Mouse (Mus musculus): ENCODE results near the gene Hoxd10. TPM values are rescaled to one million over a fixed set of nuclear protein-coding genes. Genes with fewer than 3 reads are reported as not detected.

Gene Hoxd10
- polyA plus RNA-seq, 1 experiment from 2014 or later, result 2.3 TPM

DNA sequence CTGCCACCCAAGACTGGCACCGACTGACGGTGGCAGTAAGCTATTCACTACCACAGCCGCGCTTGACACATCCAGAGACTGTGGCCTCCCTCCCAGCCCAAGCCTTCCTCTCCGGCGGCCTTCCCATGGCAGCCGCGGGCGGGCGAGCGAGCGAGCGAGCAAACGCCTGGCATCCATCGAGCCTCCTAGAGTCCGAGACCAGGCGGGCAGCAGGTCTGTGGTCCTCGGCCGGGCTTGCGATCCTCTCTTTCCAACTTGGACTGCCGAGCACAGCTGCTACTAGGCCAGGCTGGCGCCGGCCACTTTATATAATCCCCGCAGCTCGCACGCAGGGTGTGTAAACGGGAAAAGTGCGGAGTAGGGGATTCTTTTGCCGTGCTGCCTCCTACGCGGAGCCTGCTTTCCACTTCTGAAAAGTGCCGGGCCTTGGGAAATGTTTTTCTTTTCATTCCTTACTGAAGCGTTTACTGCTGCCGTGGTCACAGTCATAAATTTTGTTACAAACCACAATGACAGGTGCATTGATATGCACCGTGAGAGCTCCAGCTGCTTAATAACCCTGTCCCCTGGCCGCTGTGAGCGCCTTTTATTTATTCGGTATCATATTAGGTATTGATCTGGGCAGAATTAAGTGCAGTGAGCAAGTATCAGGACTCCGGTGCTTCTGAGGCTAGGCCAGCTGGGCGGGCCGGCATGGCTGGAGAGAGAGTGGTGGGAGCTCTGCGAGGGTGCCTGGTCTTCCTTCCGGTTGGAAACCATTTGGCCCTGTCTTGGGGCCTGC is 48.8 kb downstream of the Hoxd10 start:
- no peak for DNase-seq (ENCODE audit: low spot score)
- WGBS, result 2% methylated on average over 43 of the region's 43 CpGs

DNA sequence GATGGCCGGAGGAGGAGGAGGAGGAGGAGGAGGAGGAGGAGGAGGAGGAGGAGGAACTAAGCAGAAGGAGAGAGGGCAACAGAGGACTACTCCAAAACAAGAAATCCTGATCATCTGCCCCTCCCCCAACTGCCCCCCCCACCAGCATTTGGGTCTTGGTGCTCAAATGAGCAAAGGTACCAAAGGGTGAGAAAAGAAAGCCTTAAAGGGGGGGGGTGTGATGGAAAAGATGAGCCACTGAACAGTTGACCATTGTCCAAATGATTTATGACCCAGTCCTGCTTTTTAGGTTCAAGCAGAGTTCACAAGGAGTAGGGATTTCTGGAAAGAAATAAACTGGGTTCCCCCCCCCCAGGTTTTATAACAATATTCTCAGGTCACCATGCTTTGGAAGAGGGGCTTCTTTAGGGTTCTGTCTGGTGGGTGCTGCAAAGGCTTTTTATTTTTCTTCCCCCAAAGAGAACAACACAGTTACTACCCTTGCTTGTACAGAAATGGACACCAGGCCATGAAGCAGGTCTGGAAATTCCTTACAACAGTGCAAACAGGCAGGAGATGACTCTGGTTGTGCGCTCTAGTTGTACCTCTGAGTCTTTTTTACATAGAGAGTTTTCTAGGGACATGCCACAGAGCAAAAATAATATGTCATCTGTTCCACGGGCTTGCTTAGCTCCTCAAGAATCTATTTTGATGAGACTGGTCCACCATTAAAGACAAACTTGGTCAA is 49.7 kb downstream of the Hoxd10 start:
- H3K9me3 ChIP-seq, result no peaks in the 10 kb centered on the region
- no peak for DNase-seq (ENCODE audit: low spot score)
- no peaks in the 10 kb centered on the region for H3K36me3 ChIP-seq
- H3K4me1 ChIP-seq, result peaks cover 16% of the 10 kb centered on the region
- no peak overlapping the region for H3K4me3 ChIP-seq
- peaks cover 100% of the 10 kb centered on the region for H3K27me3 ChIP-seq (ENCODE audit: insufficient read depth, poor library complexity, severe bottlenecking)
- H3K27ac ChIP-seq, result no peak overlapping the region
- 38% methylated on average over 2 of the region's 3 CpGs for whole genome bisulfite sequencing

More for the DNA sequence above, 48.8 kb downstream of the Hoxd10 start:
- Histone ChIP-seq H3K9me3 (no peaks in the 10 kb centered on the region), H3K4me1 (peaks cover 21% of the 10 kb centered on the region), H3K27ac (0 out of 2 replicates have a peak overlapping the region, but pooled peaks have one; percentile 2), H3K27me3 (ENCODE audit: insufficient read depth, poor library complexity, severe bottlenecking) (peaks cover 100% of the 10 kb centered on the region), H3K36me3 (no peaks in the 10 kb centered on the region), H3K4me3 (peak overlapping the region; percentile 33; the same call in 1 of the 2 replicates)

DNA sequence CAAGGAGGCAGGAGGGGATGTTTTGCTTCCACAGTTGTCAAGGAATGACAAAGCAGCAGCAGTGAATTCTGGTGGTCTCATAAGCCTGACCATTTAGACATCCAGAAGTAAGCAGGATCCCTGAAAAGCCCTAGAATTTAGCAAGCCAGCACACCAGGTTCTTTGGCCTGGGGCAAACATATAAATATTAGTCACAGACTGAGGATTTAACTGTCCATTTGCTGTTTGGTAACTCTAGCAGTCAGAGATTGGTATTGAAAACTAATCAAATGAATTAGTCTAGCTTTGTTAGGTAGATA is 50.2 kb downstream of the Hoxd10 start:
- H3K27me3 ChIP-seq (ENCODE audit: insufficient read depth, poor library complexity, severe bottlenecking), result peaks cover 100% of the 10 kb centered on the region
- no peak for DNase-seq (ENCODE audit: low spot score)
- no peaks in the 10 kb centered on the region for H3K9me3 ChIP-seq
- H3K4me3 ChIP-seq, result no peak overlapping the region
- no peak overlapping the region for H3K27ac ChIP-seq
- H3K4me1 ChIP-seq, result peaks cover 19% of the 10 kb centered on the region
- H3K36me3 ChIP-seq, result no peaks in the 10 kb centered on the region

MicroRNAs within 50 kb of the gene (microRNA counts, 519-probe panel; counts per million panel counts)
- microRNA mmu-miR-10b, result 5,218 counts per million, percentile 44 among the panel's probes with 10 or more counts

Small RNA genes within 50 kb of the gene (microRNA-seq; reads per million reads assigned to microRNA genes)
- gene Gm44463 (not detected), gene Mir10b (583 reads per million, percentile 73 among the genes with 10 or more reads in this experiment)

Other genes with a start within 250 kb of the Hoxd10 start
- 24.6 and 28.0 TPM in 2 replicates for gene Lnpk, start 112.5 kb upstream of the Hoxd10 start, polyA plus RNA-seq (2016; fragmentation: Nextera tagmentation; extraction: Ambion mirVana)
- gene Evx2, start 32.4 kb upstream of the Hoxd10 start, polyA plus RNA-seq (2016; fragmentation: Nextera tagmentation; extraction: Ambion mirVana), result not detected in 2 replicates
- gene Hoxd13, start 23.6 kb upstream of the Hoxd10 start, polyA plus RNA-seq (2016; fragmentation: Nextera tagmentation; extraction: Ambion mirVana), result 0.40 TPM in 1 of 2 replicates, not detected in the other
- gene Hoxd12, start 16.9 kb upstream of the Hoxd10 start, polyA plus RNA-seq (2016; fragmentation: Nextera tagmentation; extraction: Ambion mirVana), result 1.1 TPM in 1 of 2 replicates, not detected in the other
- 0.07 and 2.1 TPM in 2 replicates for gene Hoxd11, start 12.4 kb upstream of the Hoxd10 start, polyA plus RNA-seq (2016; fragmentation: Nextera tagmentation; extraction: Ambion mirVana)
- gene Hoxd9, start 5.8 kb downstream of the Hoxd10 start, polyA plus RNA-seq (2016; fragmentation: Nextera tagmentation; extraction: Ambion mirVana), result 3.0 TPM in 1 of 2 replicates, not detected in the other
- 0.09 and 1.3 TPM in 2 replicates for gene Hoxd8, start 12.7 kb downstream of the Hoxd10 start, polyA plus RNA-seq (2016; fragmentation: Nextera tagmentation; extraction: Ambion mirVana)
- 0.73 and 2.9 TPM in 2 replicates for gene Hoxd3, start 20.0 kb downstream of the Hoxd10 start, polyA plus RNA-seq (2016; fragmentation: Nextera tagmentation; extraction: Ambion mirVana)
- 0.29 TPM in 1 of 2 replicates, not detected in the other for gene Hoxd4, start 20.0 kb downstream of the Hoxd10 start, polyA plus RNA-seq (2016; fragmentation: Nextera tagmentation; extraction: Ambion mirVana)
- gene Gm28230, start 34.8 kb downstream of the Hoxd10 start, polyA plus RNA-seq (2016; fragmentation: Nextera tagmentation; extraction: Ambion mirVana), result 0.07 and 0.35 TPM in 2 replicates
- gene Hoxd1, start 71.1 kb downstream of the Hoxd10 start, polyA plus RNA-seq (2016; fragmentation: Nextera tagmentation; extraction: Ambion mirVana), result 0.22 and 0.49 TPM in 2 replicates
- 141 and 146 TPM in 2 replicates for gene Mtx2, start 133.9 kb downstream of the Hoxd10 start, polyA plus RNA-seq (2016; fragmentation: Nextera tagmentation; extraction: Ambion mirVana)